Mouse (Mus musculus) hindbrain, embryonic 14.5 days (tissue): ENCODE results near the gene Kirrel3. TPM values are rescaled to one million over a fixed set of nuclear protein-coding genes. Genes with fewer than 3 reads are reported as not detected.

Source experiments
- ATAC-seq: fragments of 200-750 bp; cut with Nextera tagmentation; 2 replicates; pipeline ENCODE4 v1.8.0; 2017; ENCODE audit warnings: moderate number of reproducible peaks, mild to moderate bottlenecking, moderate TSS enrichment, moderate library complexity; ENCODE audit not compliant: low FRiP score
- DNase-seq: peaks from one replicate; pipeline ENCODE4 v3.0.0-alpha.2; 2015; ENCODE audit warnings: low spot score
- H3K27ac ChIP-seq: fragments of 300-500 bp; sonication (generic); 2 replicates; pipeline ENCODE4 v1.5.1; 2014; ENCODE audit warnings: mild to moderate bottlenecking, moderate library complexity
- H3K27me3 ChIP-seq: fragments of 300-500 bp; sonication (generic); 2 replicates; pipeline ENCODE4 v1.6.1; 2014; ENCODE audit warnings: mild to moderate bottlenecking, low read length, mixed read lengths; ENCODE audit not compliant: control insufficient read depth, insufficient read depth
- H3K36me3 ChIP-seq: fragments of 300-500 bp; sonication (generic); replicated peaks from 2 replicates; pipeline ENCODE4 v1.6.1; 2014; ENCODE audit not compliant: control insufficient read depth, insufficient read depth
- H3K4me1 ChIP-seq: fragments of 300-500 bp; sonication (generic); replicated peaks from 2 replicates; pipeline ENCODE4 v1.6.1; 2014; ENCODE audit warnings: antibody characterized with exemption, low read length, mixed read lengths; ENCODE audit not compliant: control insufficient read depth, insufficient read depth
- H3K4me2 ChIP-seq: fragments of 300-500 bp; sonication (generic); replicated peaks from 2 replicates; pipeline ENCODE4 v1.6.1; 2014; ENCODE audit warnings: mild to moderate bottlenecking, moderate library complexity
- H3K4me3 ChIP-seq: fragments of 300-500 bp; sonication (generic); replicated peaks from 2 replicates; pipeline ENCODE4 v1.5.1; 2014; ENCODE audit warnings: mild to moderate bottlenecking, low read length
- H3K9ac ChIP-seq: fragments of 300-500 bp; sonication (generic); 2 replicates; pipeline ENCODE4 v1.6.1; 2014
- H3K9me3 ChIP-seq: fragments of 300-500 bp; sonication (generic); 2 replicates; pipeline ENCODE4 v1.6.1; 2016; ENCODE audit warnings: low read length; ENCODE audit not compliant: control insufficient read depth
- WGBS: fragments of 180-500 bp; shearing (Covaris S2); extraction: QIAGEN DNeasy Blood & Tissue Kit; methylation state at CpG from one replicate; pipeline ENCODE4 v1.1.7; 2014; 5-methylcytosine and 5-hydroxymethylcytosine counted together
- polyA plus RNA-seq: library from polyadenylated mRNA; unstranded; fragments of >200 nt; fragmentation: Nextera tagmentation; extraction: Ambion mirVana; gene quantifications from 2 replicates; pipeline ENCODE4 v1.2.1, GENCODE M21; 2014

The Kirrel3 gene
- polyA plus RNA-seq, 1 experiment from 2014 or later, result 38.8 TPM

- H3K4me2 ChIP-seq, result no peak overlapping the region
- peaks cover 4% of the 10 kb centered on the region; the same call in 1 of the 2 replicates for H3K27me3 ChIP-seq
- H3K9ac ChIP-seq, result no peak overlapping the region
- no peaks in the 10 kb centered on the region for H3K36me3 ChIP-seq
- DNase-seq (no peak), ATAC-seq (no peak)
- H3K9me3 ChIP-seq, result no peaks in the 10 kb centered on the region
- no peak overlapping the region for H3K27ac ChIP-seq
- whole genome bisulfite sequencing, result 56% methylated on average over 15 of the region's 15 CpGs
- no peak overlapping the region for H3K4me3 ChIP-seq
- H3K4me1 ChIP-seq, result 0 out of 2 replicates have a peak, but pooled peaks cover 13% of the 10 kb centered on the region
Measured at GRCm38 (mm10) chr9:34665361-34666129, 179.9 kb downstream of the Kirrel3 start.

DNA sequence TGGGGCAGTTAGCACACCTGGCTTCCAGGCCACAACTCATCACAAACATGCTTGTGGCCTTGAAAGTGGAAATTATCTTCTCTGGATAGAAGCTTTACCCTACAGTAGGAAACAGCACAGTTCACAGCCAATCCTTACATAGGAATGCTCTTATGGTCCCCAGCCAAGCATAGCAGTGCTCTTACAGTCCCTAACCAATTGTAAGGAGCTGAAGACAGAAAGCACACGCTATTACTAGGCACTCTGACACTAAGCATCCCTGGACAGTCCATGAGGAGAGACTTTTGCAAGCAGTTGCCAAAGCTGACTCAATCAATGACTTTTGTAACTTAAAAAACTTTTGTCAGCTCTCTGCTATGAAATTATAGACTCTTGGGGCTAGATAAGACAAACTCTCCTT is 181.5 kb downstream of the Kirrel3 start:
- ATAC-seq, result no peak
- no peaks in the 10 kb centered on the region for H3K36me3 ChIP-seq
- no peak overlapping the region for H3K27ac ChIP-seq
- DNase-seq, result no peak
- no peak overlapping the region for H3K9ac ChIP-seq
- no peaks in the 10 kb centered on the region for H3K9me3 ChIP-seq
- H3K4me1 ChIP-seq, result 0 out of 2 replicates have a peak, but pooled peaks cover 13% of the 10 kb centered on the region
- H3K27me3 ChIP-seq, result peaks cover 4% of the 10 kb centered on the region; the same call in 1 of the 2 replicates
- WGBS, result 93% methylated on average over 1 of the region's 1 CpGs
- H3K4me3 ChIP-seq, result no peak overlapping the region
- no peak overlapping the region for H3K4me2 ChIP-seq

DNA sequence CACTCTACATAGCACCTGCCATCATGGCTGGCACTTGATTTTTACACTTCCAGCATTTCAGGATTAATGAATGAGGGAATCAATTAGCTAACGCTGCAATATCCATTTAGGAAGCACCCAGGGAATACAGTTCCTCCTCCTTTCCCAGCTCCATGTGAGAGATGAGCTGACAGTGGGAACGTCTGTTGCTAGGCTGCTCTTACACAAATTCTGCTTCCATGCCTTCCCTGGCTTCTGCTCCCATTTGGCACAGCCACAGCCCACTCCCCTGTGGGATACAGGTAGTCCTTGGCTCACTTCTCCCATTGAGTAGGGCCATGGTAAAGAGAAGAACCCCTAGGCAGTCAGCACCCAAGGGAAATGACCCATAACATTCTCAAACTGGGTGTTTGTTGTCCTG is 185.2 kb downstream of the Kirrel3 start:
- ATAC-seq (peak; percentile 27; the same call in 1 of the 2 replicates), DNase-seq (peak; percentile 36)
- Histone ChIP-seq H3K9ac (no peak overlapping the region), H3K4me2 (no peak overlapping the region), H3K27ac (no peak overlapping the region), H3K27me3 (no peaks in the 10 kb centered on the region), H3K4me3 (no peak overlapping the region), H3K4me1 (0 out of 2 replicates have a peak, but pooled peaks cover 8% of the 10 kb centered on the region), H3K36me3 (no peaks in the 10 kb centered on the region), H3K9me3 (no peaks in the 10 kb centered on the region)
- WGBS, result 43% methylated on average over 2 of the region's 2 CpGs

DNA sequence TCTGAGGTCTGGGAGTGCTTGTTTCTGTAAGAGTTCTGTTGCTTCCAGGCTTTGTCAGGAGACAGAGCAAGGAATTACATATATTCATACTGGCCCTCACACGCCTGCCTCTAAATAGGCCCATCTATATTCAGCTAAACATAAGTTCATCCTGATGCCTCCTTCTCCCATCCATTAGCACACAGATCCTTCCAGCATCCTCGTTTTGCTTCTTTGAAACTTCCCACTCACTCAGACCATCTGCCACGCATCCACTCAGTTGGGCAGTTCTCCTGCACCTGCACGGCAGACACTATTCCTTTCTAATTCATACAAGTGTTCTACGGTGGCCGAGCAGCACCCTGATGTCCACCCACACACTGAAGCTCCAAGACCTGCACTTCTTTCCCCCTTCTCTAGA is 201.1 kb downstream of the Kirrel3 start:
- no peak for DNase-seq
- H3K4me1 ChIP-seq, result no peaks in the 10 kb centered on the region
- H3K36me3 ChIP-seq, result no peaks in the 10 kb centered on the region
- H3K4me2 ChIP-seq, result no peak overlapping the region
- no peak for ATAC-seq
- no peak overlapping the region for H3K27ac ChIP-seq
- H3K4me3 ChIP-seq, result no peak overlapping the region
- no peaks in the 10 kb centered on the region for H3K9me3 ChIP-seq
- H3K27me3 ChIP-seq, result no peaks in the 10 kb centered on the region
- 85% methylated on average over 6 of the region's 6 CpGs for WGBS
- no peak overlapping the region for H3K9ac ChIP-seq

GRCm38 (mm10) chr9:34688358-34688757 is 202.7 kb downstream of the Kirrel3 start:
- no peaks in the 10 kb centered on the region for H3K27me3 ChIP-seq
- WGBS, result 46% methylated on average over 4 of the region's 4 CpGs
- ATAC-seq, result no peak

GRCm38 (mm10) chr9:34689375-34689774 is 203.7 kb downstream of the Kirrel3 start:
- no peak for ATAC-seq

More at GRCm38 (mm10) chr9:34688358-34688757, 202.7 kb downstream of the Kirrel3 start:
- Histone ChIP-seq H3K9ac (no peak overlapping the region), H3K4me1 (no peaks in the 10 kb centered on the region), H3K4me2 (no peak overlapping the region), H3K4me3 (no peak overlapping the region), H3K9me3 (no peaks in the 10 kb centered on the region), H3K36me3 (no peaks in the 10 kb centered on the region), H3K27ac (no peak overlapping the region)
- no peak for DNase-seq

GRCm38 (mm10) chr9:34695646-34696045 is 210.0 kb downstream of the Kirrel3 start:
- Histone ChIP-seq H3K4me2 (no peak overlapping the region), H3K27me3 (no peaks in the 10 kb centered on the region), H3K36me3 (no peaks in the 10 kb centered on the region), H3K4me1 (0 out of 2 replicates have a peak, but pooled peaks cover 3% of the 10 kb centered on the region), H3K9ac (no peak overlapping the region), H3K27ac (no peak overlapping the region), H3K9me3 (no peaks in the 10 kb centered on the region), H3K4me3 (no peak overlapping the region)
- WGBS, result 74% methylated on average over 5 of the region's 5 CpGs
- ATAC-seq, result no peak
- no peak for DNase-seq

More at GRCm38 (mm10) chr9:34689375-34689774, 203.7 kb downstream of the Kirrel3 start:
- no peaks in the 10 kb centered on the region for H3K9me3 ChIP-seq
- no peaks in the 10 kb centered on the region for H3K4me1 ChIP-seq
- H3K36me3 ChIP-seq, result no peaks in the 10 kb centered on the region
- H3K9ac ChIP-seq, result no peak overlapping the region
- 66% methylated on average over 3 of the region's 3 CpGs for WGBS
- no peak overlapping the region for H3K27ac ChIP-seq
- H3K4me3 ChIP-seq, result no peak overlapping the region
- H3K4me2 ChIP-seq, result no peak overlapping the region
- DNase-seq, result no peak
- no peaks in the 10 kb centered on the region for H3K27me3 ChIP-seq

- H3K4me3 ChIP-seq, result no peak overlapping the region
- no peak overlapping the region for H3K9ac ChIP-seq
- WGBS, result 69% methylated on average over 12 of the region's 12 CpGs
- DNase-seq (no peak), ATAC-seq (peak; percentile 75)
- no peaks in the 10 kb centered on the region for H3K9me3 ChIP-seq
- H3K4me1 ChIP-seq, result peaks cover 10% of the 10 kb centered on the region; the same call in 1 of the 2 replicates
- H3K36me3 ChIP-seq, result no peaks in the 10 kb centered on the region
- H3K27me3 ChIP-seq, result no peaks in the 10 kb centered on the region
- H3K27ac ChIP-seq, result no peak overlapping the region
- H3K4me2 ChIP-seq, result no peak overlapping the region
Measured at GRCm38 (mm10) chr9:34703547-34704300, 218.0 kb downstream of the Kirrel3 start.

DNA sequence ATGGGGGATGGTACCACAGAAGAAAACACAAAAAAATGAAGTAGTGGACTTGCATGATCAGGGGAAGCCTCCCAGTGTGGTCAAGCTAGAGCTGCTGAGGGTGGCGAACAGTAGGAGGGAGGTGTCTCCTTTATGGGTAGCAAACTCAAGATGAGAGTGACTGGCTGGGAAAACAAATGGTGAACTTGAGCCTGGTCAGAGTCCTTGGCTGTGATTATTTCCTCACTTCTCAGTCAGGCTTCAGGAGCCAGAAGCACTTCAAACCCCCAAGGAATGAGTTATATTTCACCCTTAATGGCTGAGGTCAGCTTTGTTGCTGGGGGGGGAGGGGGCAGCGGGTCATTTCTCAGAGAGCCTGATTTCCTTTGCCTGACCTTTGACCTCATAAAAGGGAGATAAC is 218.7 kb downstream of the Kirrel3 start:
- Histone ChIP-seq H3K9ac (no peak overlapping the region), H3K27ac (no peak overlapping the region), H3K9me3 (no peaks in the 10 kb centered on the region), H3K4me1 (peaks cover 10% of the 10 kb centered on the region; the same call in 1 of the 2 replicates), H3K27me3 (no peaks in the 10 kb centered on the region), H3K36me3 (no peaks in the 10 kb centered on the region), H3K4me3 (no peak overlapping the region), H3K4me2 (no peak overlapping the region)
- ATAC-seq, result no peak
- no peak for DNase-seq
- 68% methylated on average over 2 of the region's 2 CpGs for WGBS
